Mouse (Mus musculus) MEL (cell line): ENCODE data around the gene Rora. TPM values are rescaled to one million over a fixed set of nuclear protein-coding genes. Genes with fewer than 3 reads are reported as not detected.
A peak's percentile ranks its signal among the peaks of the same experiment; 100 is the strongest.

ENCODE experiments used
- DNase-seq: peaks from one replicate; pipeline ENCODE4 v3.0.0; 2011; ENCODE audit warnings: low read depth, low spot score
- H3K27ac ChIP-seq: 2 replicates; pipeline ENCODE4 v1.5.1; 2012; ENCODE audit warnings: low read depth, mild to moderate bottlenecking, control low read depth, low read length, moderate library complexity; ENCODE audit not compliant: control insufficient read depth
- H3K27me3 ChIP-seq, 2 experiments: fragments of 150-350 bp in 1 of 2; sonication (generic) in 1 of 2; 2 replicates each; pipeline ENCODE4 v1.6.1; 2012; ENCODE audit warnings: low read length in 2 of 2, mild to moderate bottlenecking in 2 of 2, improper control_type of control experiment in 1 of 2, moderate library complexity in 1 of 2; ENCODE audit not compliant: insufficient read depth in 2 of 2, control insufficient read depth in 1 of 2
- H3K36me3 ChIP-seq, 2 experiments: 2 replicates each; pipeline ENCODE4 v1.6.1; 2012 to 2014; ENCODE audit warnings: low read length in 2 of 2, improper control_type of control experiment in 1 of 2, inconsistent platforms in 1 of 2, mild to moderate bottlenecking in 1 of 2; ENCODE audit not compliant: insufficient read depth in 2 of 2, control insufficient read depth in 1 of 2
- H3K4me1 ChIP-seq, 2 experiments: fragments of 150-350 bp in 1 of 2; sonication (generic) in 1 of 2; 2 replicates each; pipeline ENCODE4 v1.6.1; 2012; ENCODE audit warnings: low read length in 2 of 2, improper control_type of control experiment in 1 of 2, mild to moderate bottlenecking in 1 of 2; ENCODE audit not compliant: insufficient read depth in 2 of 2, control insufficient read depth in 1 of 2
- H3K4me3 ChIP-seq, 2 experiments: fragments of 150-350 bp in 1 of 2; sonication (generic) in 1 of 2; 2 replicates each; pipeline ENCODE4 v1.5.1; 2012; ENCODE audit warnings: low read depth in 2 of 2, low read length in 2 of 2, mild to moderate bottlenecking in 2 of 2, moderate library complexity in 2 of 2, control low read depth in 1 of 2, improper control_type of control experiment in 1 of 2; ENCODE audit not compliant: control insufficient read depth in 1 of 2, insufficient read depth in 1 of 2
- H3K79me2 ChIP-seq: 2 replicates; pipeline ENCODE4 v1.6.1; 2012; ENCODE audit warnings: mild to moderate bottlenecking, low read length, moderate library complexity; ENCODE audit not compliant: control insufficient read depth, poor library complexity, insufficient read depth
- H3K9ac ChIP-seq: 2 replicates; pipeline ENCODE4 v1.6.1; 2012; ENCODE audit warnings: low read depth, mild to moderate bottlenecking, control low read depth, low read length, moderate library complexity; ENCODE audit not compliant: control insufficient read depth, poor library complexity, severe bottlenecking
- H3K9me3 ChIP-seq: fragments of 150-350 bp; sonication (generic); replicated peaks from 2 replicates; pipeline ENCODE4 v1.6.1; 2012; ENCODE audit warnings: mild to moderate bottlenecking, low read length, improper control_type of control experiment, moderate library complexity; ENCODE audit not compliant: insufficient read depth
- BHLHE40 ChIP-seq: IDR thresholded peaks from 2 replicates; pipeline ENCODE4 v1.6.1; 2012; ENCODE audit warnings: low read depth, mild to moderate bottlenecking, inconsistent platforms, low read length, improper control_type of control experiment, borderline replicate concordance
- CTCF ChIP-seq, 3 experiments: IDR thresholded peaks in 2 of 3; conservative IDR thresholded peaks in 1 of 3; 2 replicates each; pipeline ENCODE4 v1.5.1; 2011 to 2012; ENCODE audit warnings: low read length in 3 of 3, low read depth in 2 of 3, mild to moderate bottlenecking in 2 of 3, improper control_type of control experiment in 1 of 3, inconsistent platforms in 1 of 3, mixed read lengths in 1 of 3, moderate library complexity in 1 of 3; ENCODE audit not compliant: control insufficient read depth in 1 of 3, insufficient read depth in 1 of 3, poor library complexity in 1 of 3, severe bottlenecking in 1 of 3
- E2F4 ChIP-seq: IDR thresholded peaks from 2 replicates; pipeline ENCODE4 v1.6.1; 2011; ENCODE audit warnings: low read depth, low read length, improper control_type of control experiment, borderline replicate concordance
- GABPA ChIP-seq: IDR thresholded peaks from 2 replicates; pipeline ENCODE4 v1.6.1; 2012; ENCODE audit warnings: low read depth, mild to moderate bottlenecking, inconsistent platforms, low read length, improper control_type of control experiment, moderate library complexity
- GATA1 ChIP-seq: IDR thresholded peaks from 2 replicates; pipeline ENCODE4 v1.6.1; 2011; ENCODE audit warnings: low read depth, low read length, improper control_type of control experiment
- HCFC1 ChIP-seq: IDR thresholded peaks from 2 replicates; pipeline ENCODE4 v1.6.1; 2012; ENCODE audit warnings: low read depth, mild to moderate bottlenecking, inconsistent platforms, low read length, improper control_type of control experiment, moderate library complexity
- KAT2A ChIP-seq: conservative IDR thresholded peaks from 2 replicates; pipeline ENCODE4 v1.6.1; 2012; ENCODE audit warnings: low read depth, low read length, improper control_type of control experiment, inconsistent platforms
- MAFK ChIP-seq: IDR thresholded peaks from 2 replicates; pipeline ENCODE4 v1.6.1; 2011; ENCODE audit warnings: low read depth, mild to moderate bottlenecking, low read length, improper control_type of control experiment, borderline replicate concordance
- MYB ChIP-seq: IDR thresholded peaks from 2 replicates; pipeline ENCODE4 v1.6.1; 2011; ENCODE audit warnings: mild to moderate bottlenecking, low read depth, low read length, improper control_type of control experiment
- POLR2A ChIP-seq, 2 experiments: IDR thresholded peaks; 2 replicates each; pipeline ENCODE4 v1.6.1; 2011 to 2012; ENCODE audit warnings: low read length in 2 of 2, mild to moderate bottlenecking in 2 of 2, control low read depth in 1 of 2, improper control_type of control experiment in 1 of 2, low read depth in 1 of 2, moderate library complexity in 1 of 2; ENCODE audit not compliant: control insufficient read depth in 1 of 2, insufficient read depth in 1 of 2, poor library complexity in 1 of 2
- POLR2AphosphoS5 ChIP-seq: IDR thresholded peaks from 2 replicates; pipeline ENCODE4 v1.6.1; 2012; ENCODE audit warnings: low read depth, borderline replicate concordance, mild to moderate bottlenecking, inconsistent platforms, low read length, moderate library complexity, mixed read lengths
- RAD21 ChIP-seq: IDR thresholded peaks from 2 replicates; pipeline ENCODE4 v1.6.1; 2011; ENCODE audit warnings: mild to moderate bottlenecking, low read depth, low read length, improper control_type of control experiment
- RCOR1 ChIP-seq: IDR thresholded peaks from 2 replicates; pipeline ENCODE4 v1.6.1; 2012; ENCODE audit warnings: low read depth, mild to moderate bottlenecking, inconsistent platforms, low read length, improper control_type of control experiment
- SMC3 ChIP-seq: IDR thresholded peaks from 2 replicates; pipeline ENCODE4 v1.6.1; 2011; ENCODE audit warnings: low read depth, low read length, improper control_type of control experiment
- TBP ChIP-seq: IDR thresholded peaks from 2 replicates; pipeline ENCODE4 v1.8.0; 2011; ENCODE audit warnings: low read depth, low read length, improper control_type of control experiment
- TCF12 ChIP-seq: IDR thresholded peaks from 2 replicates; pipeline ENCODE4 v1.6.1; 2014; ENCODE audit warnings: low read depth, mild to moderate bottlenecking, inconsistent platforms, low read length, improper control_type of control experiment, moderate library complexity
- UBTF ChIP-seq: IDR thresholded peaks from 2 replicates; pipeline ENCODE4 v1.6.1; 2012; ENCODE audit warnings: low read depth, mild to moderate bottlenecking, inconsistent platforms, low read length, improper control_type of control experiment, moderate library complexity, borderline replicate concordance; ENCODE audit not compliant: insufficient read depth
- USF1 ChIP-seq: IDR thresholded peaks from 2 replicates; pipeline ENCODE4 v1.6.1; 2014; ENCODE audit warnings: low read depth, mild to moderate bottlenecking, inconsistent platforms, low read length, improper control_type of control experiment, moderate library complexity
- USF2 ChIP-seq, 2 experiments: IDR thresholded peaks; 2 replicates each; pipeline ENCODE4 v1.6.1; 2011 to 2012; ENCODE audit warnings: improper control_type of control experiment in 2 of 2, low read length in 2 of 2, borderline replicate concordance in 1 of 2, inconsistent platforms in 1 of 2, low read depth in 1 of 2, mild to moderate bottlenecking in 1 of 2; ENCODE audit not compliant: insufficient read depth in 1 of 2
- ZC3H11A ChIP-seq: IDR thresholded peaks from 2 replicates; pipeline ENCODE4 v1.6.1; 2012; ENCODE audit warnings: low read depth, mild to moderate bottlenecking, inconsistent platforms, low read length, improper control_type of control experiment
- ZKSCAN1 ChIP-seq: IDR thresholded peaks from 2 replicates; pipeline ENCODE4 v1.6.1; 2012; ENCODE audit warnings: low read depth, mild to moderate bottlenecking, inconsistent platforms, low read length, improper control_type of control experiment, moderate library complexity
- ZNF384 ChIP-seq: IDR thresholded peaks from 2 replicates; pipeline ENCODE4 v1.6.1; 2012; ENCODE audit warnings: low read depth, mild to moderate bottlenecking, inconsistent platforms, low read length, improper control_type of control experiment
- polyA plus RNA-seq, 2 experiments: library from polyadenylated mRNA; stranded (reverse) in 1 of 2; unstranded in 1 of 2; fragments of >175 nt in 1 of 2; fragments of >200 nt in 1 of 2; gene quantifications; 2 replicates each; pipeline versions ENCODE4 v1.2.1 to v1.2.4; 2012; ENCODE audit warnings: low replicate concordance in 2 of 2, low read depth in 1 of 2; ENCODE audit not compliant: insufficient read length in 2 of 2, insufficient read depth in 1 of 2, missing spikeins in 1 of 2
- total RNA-seq: library from RNA; depleted of rRNA; stranded (reverse); fragments of 300-350 nt; gene quantifications from 2 replicates; pipeline ENCODE4 v1.2.3, GENCODE M21; 2012

Rora gene
- total and polyA plus RNA-seq, 3 experiments = not detected

GRCm38 (mm10) chr9:68716961-68717360, 63.4 kb downstream of the Rora start:
- no peak for TF ChIP-seq MYB
- no peak for TF ChIP-seq RCOR1
- no peak for TF ChIP-seq POLR2AphosphoS5
- TF ChIP-seq ZC3H11A = peak; percentile 29; the same call in 1 of the 2 replicates
- no peak for TF ChIP-seq E2F4
- no peak for TF ChIP-seq USF1
- peak; percentile 49 to 73 (median 56) for TF ChIP-seq CTCF (IDR thresholded peaks at IDR 0.05 in 2 of 3, conservative IDR thresholded peaks at IDR 0.05 in 1 of 3; ENCODE audit: control insufficient read depth in 1 of 3, insufficient read depth in 1 of 3, low read depth in 2 of 3, low read length in 3 of 3, poor library complexity in 1 of 3, severe bottlenecking in 1 of 3)
- peak; percentile 57 for TF ChIP-seq SMC3
- no peak for TF ChIP-seq GATA1
- no peak for TF ChIP-seq POLR2A (IDR thresholded peaks at IDR 0.05; ENCODE audit: control insufficient read depth in 1 of 2, insufficient read depth in 1 of 2, low read depth in 1 of 2, low read length in 2 of 2, poor library complexity in 1 of 2)
- TF ChIP-seq RAD21 = peak; percentile 42
- TF ChIP-seq BHLHE40 = no peak
- no peak for TF ChIP-seq USF2 (IDR thresholded peaks at IDR 0.05; ENCODE audit: borderline replicate concordance in 1 of 2, insufficient read depth in 1 of 2, low read depth in 1 of 2, low read length in 2 of 2)
- no peak for TF ChIP-seq UBTF
- TF ChIP-seq, all 39 proteins: peak for 4
- DNase-seq = peak; percentile 25
- Histone ChIP-seq H3K9me3 (no peaks in the 10 kb centered on the region), H3K36me3 (no peaks in the 10 kb centered on the region), H3K27me3 (no peaks in the 10 kb centered on the region), H3K79me2 (no peaks in the 10 kb centered on the region), H3K4me3 (no peak overlapping the region), H3K4me1 (no peaks in the 10 kb centered on the region), H3K27ac (no peak overlapping the region), H3K9ac (no peak overlapping the region)

GRCm38 (mm10) chr9:68718427-68718826, 64.8 kb downstream of the Rora start:
- no peak overlapping the region for H3K9ac ChIP-seq
- no peak overlapping the region for H3K27ac ChIP-seq
- H3K4me3 ChIP-seq = no peak overlapping the region
- no peak for TF ChIP-seq TBP
- no peak for TF ChIP-seq SMC3
- no peak for TF ChIP-seq HCFC1
- no peak for TF ChIP-seq MAFK
- no peak for TF ChIP-seq ZNF384
- TF ChIP-seq USF2 (IDR thresholded peaks at IDR 0.05; ENCODE audit: borderline replicate concordance in 1 of 2, insufficient read depth in 1 of 2, low read depth in 1 of 2, low read length in 2 of 2) = no peak
- TF ChIP-seq TCF12 = no peak
- TF ChIP-seq KAT2A = no peak
- TF ChIP-seq ZC3H11A = no peak
- TF ChIP-seq GABPA = no peak
- no peak for TF ChIP-seq ZKSCAN1
- no peak for TF ChIP-seq RAD21
- TF ChIP-seq, all 39 proteins: peak for 0
- no peak for DNase-seq
- Histone ChIP-seq H3K27me3 (no peaks in the 10 kb centered on the region), H3K79me2 (no peaks in the 10 kb centered on the region), H3K9me3 (no peaks in the 10 kb centered on the region), H3K4me1 (no peaks in the 10 kb centered on the region), H3K36me3 (no peaks in the 10 kb centered on the region)
